Mouse (Mus musculus) spleen, postnatal 14 days (tissue): ENCODE data around the gene Barx2.
"Not testable (repeated sequence)": the region's sequence is repeated elsewhere in the genome, so short reads cannot be mapped to it uniquely, and the experiment has no call there.

Experiments
- DNase-seq, 2 experiments: peaks; one replicate each; pipeline ENCODE4 v3.0.0; 2021 to 2022; ENCODE audit warnings: low spot score in 2 of 2

The Barx2 gene

DNA sequence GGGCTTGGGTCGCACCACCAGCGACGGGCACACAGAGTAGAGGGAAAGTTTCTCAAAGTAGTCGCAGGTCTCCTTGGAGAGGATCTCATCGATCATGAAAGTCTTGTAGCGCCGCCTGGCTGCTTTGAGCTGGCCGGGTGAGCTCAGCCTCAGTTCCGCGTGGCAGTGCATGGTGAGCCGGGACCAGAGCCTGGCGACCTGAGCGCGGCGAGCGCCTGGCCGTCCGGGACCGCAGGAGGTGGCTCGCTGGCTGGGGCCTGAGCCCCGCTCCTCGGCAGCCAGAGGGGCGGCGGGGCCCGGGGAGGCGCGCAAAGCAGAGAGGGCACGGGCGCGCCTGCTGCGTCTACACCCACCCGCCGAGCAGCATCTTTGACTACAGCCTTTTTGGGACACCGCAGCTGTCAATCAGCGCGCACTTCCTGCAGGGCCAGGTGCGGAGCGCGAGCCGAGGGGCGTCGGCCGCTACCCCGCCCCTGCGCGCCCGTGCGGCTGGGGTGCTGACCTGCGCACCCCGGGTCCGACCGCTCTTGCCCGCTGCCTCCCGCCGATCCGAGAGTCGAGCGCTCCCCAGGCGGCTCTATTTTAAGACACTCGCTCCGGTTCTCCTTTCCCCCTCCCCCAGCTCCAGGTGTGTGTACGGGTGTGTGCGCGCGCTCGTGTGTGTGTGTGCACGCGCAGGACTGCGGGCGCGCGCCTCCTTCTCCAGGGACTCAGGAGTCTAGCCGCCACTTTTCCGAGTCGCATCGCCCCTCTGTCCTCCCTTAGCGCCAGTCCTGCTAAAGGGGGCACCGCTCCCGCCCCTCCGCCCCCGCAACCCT lies at the start of gene Barx2:
TSS of gene Barx2 (minus strand) at position 542 of the 818 bp plus-strand sequence.
- DNase-seq = no peak

DNA sequence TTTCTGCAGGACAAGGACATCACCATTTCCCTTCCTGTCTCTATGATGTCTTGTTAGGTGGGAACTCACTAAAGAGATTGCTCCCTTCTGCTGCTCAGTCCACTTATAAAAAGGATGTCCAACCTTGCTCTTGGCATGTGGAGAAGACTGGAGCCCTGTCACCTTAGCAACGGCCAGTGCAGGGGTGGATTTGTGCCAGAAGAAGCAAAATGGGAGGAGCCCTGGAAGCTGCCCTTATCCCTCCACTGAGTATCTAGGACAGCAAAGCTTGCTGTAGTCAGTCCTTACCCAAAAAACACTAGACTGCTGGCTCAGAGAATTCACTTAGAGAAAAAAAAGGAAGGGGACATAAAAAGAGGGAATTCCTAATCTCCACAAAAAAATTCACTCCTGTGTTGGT lies 49.0 kb upstream of the Barx2 start:
- no peak for DNase-seq

- DNase-seq = no peak
Observed at GRCm38 (mm10) chr9:31960488-31960887, 47.2 kb upstream of the Barx2 start.

DNA sequence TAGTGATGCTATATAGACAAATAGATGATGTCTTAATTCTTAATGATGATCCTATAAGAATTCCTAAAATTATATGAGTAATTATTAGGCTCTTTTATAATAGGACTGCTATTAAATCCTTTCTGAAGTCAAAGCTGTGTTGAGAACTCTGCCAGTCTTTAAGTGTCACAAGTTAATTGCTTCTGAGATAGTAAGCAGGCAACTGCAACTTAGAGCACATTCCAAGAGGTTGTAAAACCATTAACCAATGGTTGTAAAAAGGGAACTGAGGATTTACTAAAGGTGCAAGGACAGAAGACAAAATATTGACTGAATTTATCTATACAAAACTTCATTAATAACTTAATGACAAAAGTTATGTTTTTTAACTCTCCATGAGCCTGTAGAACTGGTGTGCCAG lies 44.9 kb upstream of the Barx2 start:
- DNase-seq = no peak

GRCm38 (mm10) chr9:31950506-31950905 lies 37.2 kb upstream of the Barx2 start:
- no peak for DNase-seq

GRCm38 (mm10) chr9:31949031-31949430 lies 35.8 kb upstream of the Barx2 start:
- DNase-seq = no peak

DNA sequence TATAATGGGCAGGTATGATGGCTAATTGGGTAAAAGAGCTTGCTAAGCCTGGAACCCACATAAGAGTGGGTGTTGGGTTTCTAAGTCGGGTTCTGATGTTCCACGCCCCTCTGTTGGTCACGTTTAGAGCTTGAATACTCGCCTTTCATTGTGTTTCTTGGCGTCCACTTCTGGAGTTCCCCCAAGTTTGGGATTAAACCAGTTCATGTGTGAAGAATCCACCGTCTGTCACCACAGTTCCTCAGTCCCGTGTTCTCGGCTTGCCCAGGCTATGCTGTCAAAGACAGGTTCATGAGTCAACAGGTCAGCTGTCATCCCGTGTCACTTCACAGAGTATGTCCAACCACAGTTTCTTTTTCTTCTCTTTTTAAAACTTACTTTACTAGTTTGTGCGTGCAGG lies 33.8 kb upstream of the Barx2 start:
- no peak for DNase-seq

- no peak for DNase-seq
Observed at GRCm38 (mm10) chr9:31942334-31942733, 29.1 kb upstream of the Barx2 start.

- DNase-seq = not testable (repeated sequence)
Observed at GRCm38 (mm10) chr9:31936486-31936885, 23.2 kb upstream of the Barx2 start.

DNA sequence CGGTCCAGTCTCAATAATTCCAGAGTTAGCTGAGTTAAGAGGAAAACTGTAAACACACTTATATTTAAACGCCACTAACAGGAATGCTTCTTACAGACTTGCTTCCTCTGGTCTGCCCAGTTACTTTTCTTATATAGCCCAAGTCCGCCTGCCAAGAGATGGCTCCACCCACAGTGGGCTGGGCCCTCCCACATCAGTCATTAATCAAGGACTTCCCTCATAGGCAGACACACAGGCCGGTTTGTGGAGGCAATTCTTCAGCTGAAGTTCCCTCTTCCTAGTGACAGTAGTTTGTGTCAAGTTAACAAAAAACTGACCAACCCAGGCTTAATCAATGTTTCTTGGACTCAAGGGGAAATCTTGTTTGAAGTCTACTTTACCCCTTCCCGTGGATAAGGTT lies 18.4 kb upstream of the Barx2 start:
- no peak for DNase-seq

DNA sequence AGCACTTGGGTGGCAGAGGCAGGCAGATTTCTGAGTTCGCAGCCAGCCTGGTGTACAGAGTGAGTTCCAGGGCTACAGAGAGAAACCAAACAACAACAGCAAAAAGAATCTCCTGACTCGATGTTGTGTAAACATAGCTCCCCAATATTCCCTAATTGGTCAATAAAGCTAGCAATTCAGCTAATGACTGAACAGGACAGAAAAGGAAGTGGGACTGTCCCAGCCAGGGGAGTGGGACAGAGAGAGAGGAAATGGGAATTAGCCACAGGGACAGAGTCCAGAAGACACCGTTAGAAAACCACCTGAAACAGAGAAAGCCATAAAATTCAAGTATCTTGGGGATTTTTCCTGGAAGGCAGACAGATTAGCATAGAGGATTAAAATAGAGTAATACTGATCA lies 18.0 kb upstream of the Barx2 start:
- DNase-seq = no peak

DNA sequence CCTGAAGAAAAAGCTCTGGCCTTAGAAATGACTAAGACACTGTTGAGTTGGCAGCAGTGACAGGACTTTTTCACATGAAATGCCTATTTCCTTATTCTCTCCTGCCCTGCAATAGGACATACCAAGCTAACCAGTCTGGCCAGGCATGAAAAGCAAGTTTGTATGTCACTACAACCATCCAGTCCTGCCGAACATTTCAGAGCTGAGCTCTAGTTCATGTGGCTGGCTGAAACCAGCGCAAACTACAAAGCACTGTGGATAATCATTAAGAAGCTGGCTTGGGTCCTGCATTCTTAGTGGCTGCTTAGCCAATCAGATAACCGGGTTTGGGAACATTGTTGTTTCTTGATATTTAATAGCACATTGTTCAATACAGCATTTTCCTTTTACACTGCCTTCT lies 13.5 kb upstream of the Barx2 start:
- DNase-seq = no peak

GRCm38 (mm10) chr9:31925830-31926624 lies 12.8 kb upstream of the Barx2 start:
- peak; percentile 36 to 62 for DNase-seq

- no peak for DNase-seq
Observed at GRCm38 (mm10) chr9:31923529-31923928, 10.3 kb upstream of the Barx2 start.

GRCm38 (mm10) chr9:31919802-31920201 lies 6.5 kb upstream of the Barx2 start:
- DNase-seq = no peak

- no peak for DNase-seq
Observed at GRCm38 (mm10) chr9:31916421-31916820, 3.2 kb upstream of the Barx2 start.

- no peak for DNase-seq
Observed at GRCm38 (mm10) chr9:31914871-31915270, 1.6 kb upstream of the Barx2 start.

GRCm38 (mm10) chr9:31913739-31914591 lies 703 bp upstream of the Barx2 start:
- DNase-seq = no peak

GRCm38 (mm10) chr9:31912553-31912920 lies 725 bp downstream of the Barx2 start:
- no peak for DNase-seq

DNA sequence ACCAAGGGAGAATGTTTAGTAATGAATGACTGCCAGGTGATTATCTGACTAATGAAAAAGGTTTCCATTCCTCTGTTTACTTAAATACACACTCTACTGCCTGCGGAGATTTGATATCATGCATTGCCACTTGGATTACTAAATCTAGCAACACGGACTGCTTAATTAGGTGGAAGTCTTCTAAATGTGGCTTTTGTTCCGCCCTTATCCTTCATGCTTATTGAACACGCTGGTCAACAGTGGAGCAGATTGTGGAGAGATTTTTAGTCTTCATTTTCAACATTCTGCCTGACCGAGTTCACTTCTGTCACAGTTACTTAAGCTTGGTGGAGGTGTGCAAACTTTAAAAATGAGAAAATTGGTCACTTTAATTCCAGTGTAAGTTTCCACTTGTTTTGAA lies 3.0 kb downstream of the Barx2 start:
- no peak for DNase-seq

GRCm38 (mm10) chr9:31901781-31902180 lies 11.5 kb downstream of the Barx2 start:
- DNase-seq = no peak

DNA sequence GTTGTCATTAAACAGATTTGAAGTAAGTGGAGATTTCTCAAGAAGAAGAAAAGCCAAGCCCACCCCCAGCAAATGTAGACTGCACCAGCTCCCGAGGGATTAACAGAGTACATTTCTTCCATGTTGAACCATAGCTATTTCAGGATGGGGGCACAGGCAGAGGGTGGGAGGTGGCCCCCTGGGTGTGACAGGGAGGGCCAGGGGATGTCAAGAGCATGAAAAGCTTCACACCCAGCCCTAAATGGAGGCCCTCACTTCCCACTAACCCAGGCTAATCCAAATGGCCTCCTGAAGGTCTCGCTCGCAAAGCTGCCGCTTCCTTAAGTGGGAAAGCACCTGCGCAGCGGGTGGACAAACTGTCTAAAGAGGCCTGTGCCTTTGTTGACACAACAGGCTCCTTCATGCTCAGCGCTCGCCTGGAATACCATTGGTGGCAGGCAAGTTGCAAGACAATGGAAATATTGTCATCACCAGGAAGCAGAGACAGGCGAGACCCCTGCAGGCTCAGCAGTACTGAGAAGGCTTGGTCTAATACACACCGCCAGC lies 18.4 kb downstream of the Barx2 start:
- DNase-seq = no peak
